Mouse (Mus musculus) C2C12 (cell line): ENCODE data around the gene Ndufs7. TPM values are rescaled to one million over a fixed set of nuclear protein-coding genes. Genes with fewer than 3 reads are reported as not detected.

ENCODE experiments used
- H3K27me3 ChIP-seq: one replicate; pipeline ENCODE4 v1.6.1; 2011; ENCODE audit not compliant: control insufficient read depth, insufficient read depth, insufficient read length
- H3K36me3 ChIP-seq: one replicate; pipeline ENCODE4 v1.6.1; 2011; ENCODE audit not compliant: control insufficient read depth, insufficient read depth
- H3K4me3 ChIP-seq: one replicate; pipeline ENCODE4 v1.5.1; 2011; ENCODE audit warnings: mild to moderate bottlenecking, control low read depth; ENCODE audit not compliant: poor library complexity, insufficient read depth, severe bottlenecking
- H3K79me2 ChIP-seq: one replicate; pipeline ENCODE4 v1.6.1; 2011; ENCODE audit not compliant: control insufficient read depth, insufficient read depth
- H3K79me3 ChIP-seq: one replicate; pipeline ENCODE4 v1.6.1; 2011; ENCODE audit warnings: low read depth, control low read depth
- H3ac ChIP-seq: one replicate; pipeline ENCODE3; 2011; ENCODE audit warnings: low read depth; ENCODE audit not compliant: control insufficient read depth, insufficient read length
- CEBPB ChIP-seq: IDR thresholded peaks from one replicate; pipeline ENCODE4 v1.6.1; 2011; ENCODE audit warnings: low read depth, mild to moderate bottlenecking, control low read depth, moderate library complexity
- CTCF ChIP-seq: IDR thresholded peaks from one replicate; pipeline ENCODE4 v1.5.1; 2011; ENCODE audit not compliant: control insufficient read depth, insufficient read depth, insufficient read length
- FOSL1 ChIP-seq: IDR thresholded peaks from one replicate; pipeline ENCODE4 v1.8.0; 2011; ENCODE audit warnings: mild to moderate bottlenecking, low read length; ENCODE audit not compliant: poor library complexity, insufficient read depth, severe bottlenecking
- MAX ChIP-seq: IDR thresholded peaks from one replicate; pipeline ENCODE4 v1.6.1; 2011; ENCODE audit warnings: mild to moderate bottlenecking, control low read depth
- MYOD1 ChIP-seq: IDR thresholded peaks from one replicate; pipeline ENCODE4 v1.6.1; 2011; ENCODE audit warnings: low read depth; ENCODE audit not compliant: control insufficient read depth, insufficient read length
- MYOG ChIP-seq: IDR thresholded peaks from one replicate; pipeline ENCODE4 v1.6.1; 2011; ENCODE audit not compliant: control insufficient read depth, insufficient read length; ENCODE audit errors: extremely low read depth
- USF1 ChIP-seq: IDR thresholded peaks from one replicate; pipeline ENCODE4 v1.6.1; 2011; ENCODE audit warnings: low read depth, mild to moderate bottlenecking, control low read depth, moderate library complexity
- polyA plus RNA-seq: library from polyadenylated mRNA; unstranded; fragments of >200 nt; fragmentation: generic; extraction: Trizol; gene quantifications from one replicate; pipeline ENCODE4 v1.2.1, GENCODE M21; 2012; ENCODE audit warnings: missing spikeins

Ndufs7 gene
- polyA plus RNA-seq, 1 experiment = 288 TPM

- peaks cover 85% of the 10 kb centered on the region for H3K36me3 ChIP-seq
- H3K79me2 ChIP-seq = no peaks in the 10 kb centered on the region
- H3K4me3 ChIP-seq = no peak overlapping the region
- H3K79me3 ChIP-seq = no peaks in the 10 kb centered on the region
- no peaks in the 10 kb centered on the region for H3K27me3 ChIP-seq
- TF ChIP-seq MAX (no peak), CEBPB (no peak), FOSL1 (no peak), USF1 (no peak), MYOD1 (no peak), MYOG (no peak), CTCF (no peak)
- no peak overlapping the region for H3ac ChIP-seq
Observed at GRCm38 (mm10) chr10:80282481-80283441, 33.8 kb downstream of the Ndufs7 start.

- TF ChIP-seq MYOD1 (no peak), MYOG (no peak), FOSL1 (no peak), CTCF (no peak), USF1 (no peak), MAX (no peak), CEBPB (no peak)
- Histone ChIP-seq H3K4me3 (no peak overlapping the region), H3K36me3 (peaks cover 68% of the 10 kb centered on the region), H3K27me3 (no peaks in the 10 kb centered on the region), H3K79me3 (no peaks in the 10 kb centered on the region), H3K79me2 (no peaks in the 10 kb centered on the region), H3ac (no peak overlapping the region)
Observed at GRCm38 (mm10) chr10:80285222-80286070, 36.5 kb downstream of the Ndufs7 start.

- Histone ChIP-seq H3K4me3 (no peak overlapping the region), H3K79me2 (peaks cover 9% of the 10 kb centered on the region), H3K27me3 (no peaks in the 10 kb centered on the region), H3K36me3 (peaks cover 59% of the 10 kb centered on the region), H3ac (no peak overlapping the region), H3K79me3 (peaks cover 7% of the 10 kb centered on the region)
- TF ChIP-seq FOSL1 (no peak), CEBPB (no peak), MYOG (no peak), USF1 (no peak), MYOD1 (no peak), MAX (no peak), CTCF (no peak)
Observed at GRCm38 (mm10) chr10:80288097-80288496, 39.2 kb downstream of the Ndufs7 start.

- Histone ChIP-seq H3K79me3 (peaks cover 13% of the 10 kb centered on the region), H3ac (no peak overlapping the region), H3K36me3 (peaks cover 59% of the 10 kb centered on the region), H3K79me2 (peaks cover 15% of the 10 kb centered on the region), H3K27me3 (no peaks in the 10 kb centered on the region), H3K4me3 (no peak overlapping the region)
- TF ChIP-seq USF1 = no peak
- TF ChIP-seq FOSL1 = no peak
- no peak for TF ChIP-seq CEBPB
- TF ChIP-seq MAX = no peak
- no peak for TF ChIP-seq CTCF
- no peak for TF ChIP-seq MYOG
- no peak for TF ChIP-seq MYOD1
Observed at GRCm38 (mm10) chr10:80288657-80289056, 39.7 kb downstream of the Ndufs7 start.

- peak within 1 kb of the TSS; percentile 74 for H3ac ChIP-seq
- peaks cover 31% of the 10 kb centered on the region for H3K79me2 ChIP-seq
- H3K36me3 ChIP-seq = peaks cover 41% of the 10 kb centered on the region
- TF ChIP-seq MYOG (no peak), CTCF (peak; percentile 82), USF1 (no peak), CEBPB (peak; percentile 35), MAX (peak; percentile 59)
- H3K27me3 ChIP-seq = peaks cover under 1% of the 10 kb centered on the region
- H3K4me3 ChIP-seq = peak within 1 kb of the TSS; percentile 97
- H3K79me3 ChIP-seq = peaks cover 17% of the 10 kb centered on the region
Observed at GRCm38 (mm10) chr10:80292251-80293146, 43.6 kb downstream of the Ndufs7 start, which contains the start of gene Rps15. Gene Rps15, plus strand, starts transcription at chr10:80292453.
